Mouse (Mus musculus) forebrain, postnatal 0 days (tissue): ENCODE measurements around the gene Gamt. TPM values are rescaled to one million over a fixed set of nuclear protein-coding genes. Genes with fewer than 3 reads are reported as not detected.
"Not testable (repeated sequence)": the region's sequence is repeated elsewhere in the genome, so short reads cannot be mapped to it uniquely, and the experiment has no call there.

ENCODE experiments used
- ATAC-seq: fragments of 200-750 bp; cut with Nextera tagmentation; 2 replicates; pipeline ENCODE4 v1.8.0; 2017; ENCODE audit warnings: mild to moderate bottlenecking, moderate library complexity
- DNase-seq: peaks from one replicate; pipeline ENCODE4 v3.0.0-alpha.2; 2015
- H3K27ac ChIP-seq: fragments of 300-500 bp; sonication (generic); 2 replicates; pipeline ENCODE4 v1.5.1; 2014; ENCODE audit warnings: low read depth, mild to moderate bottlenecking, antibody characterized with exemption, low read length, moderate library complexity, mixed read lengths
- H3K27me3 ChIP-seq: fragments of 300-500 bp; sonication (generic); 2 replicates; pipeline ENCODE4 v1.6.1; 2014; ENCODE audit warnings: mild to moderate bottlenecking, low read length, mixed read lengths; ENCODE audit not compliant: insufficient read depth
- H3K36me3 ChIP-seq: fragments of 300-500 bp; sonication (generic); 2 replicates; pipeline ENCODE4 v1.6.1; 2014; ENCODE audit warnings: mild to moderate bottlenecking, moderate library complexity; ENCODE audit not compliant: insufficient read depth
- H3K4me1 ChIP-seq: fragments of 300-500 bp; sonication (generic); 2 replicates; pipeline ENCODE4 v1.6.1; 2014; ENCODE audit warnings: antibody characterized with exemption; ENCODE audit not compliant: insufficient read depth
- H3K4me2 ChIP-seq: fragments of 300-500 bp; sonication (generic); 2 replicates; pipeline ENCODE4 v1.6.1; 2014; ENCODE audit warnings: low read depth, mild to moderate bottlenecking, moderate library complexity
- H3K4me3 ChIP-seq: fragments of 300-500 bp; sonication (generic); 2 replicates; pipeline ENCODE4 v1.5.1; 2014; ENCODE audit warnings: low read depth, low read length, mixed read lengths
- H3K9ac ChIP-seq: fragments of 300-500 bp; sonication (generic); 2 replicates; pipeline ENCODE4 v1.6.1; 2014; ENCODE audit warnings: mild to moderate bottlenecking
- H3K9me3 ChIP-seq: fragments of 300-500 bp; sonication (generic); 2 replicates; pipeline ENCODE4 v1.6.1; 2016; ENCODE audit warnings: low read length
- CTCF ChIP-seq: sonication (generic); IDR thresholded peaks from 2 replicates; pipeline ENCODE4 v1.5.1; 2016; ENCODE audit warnings: antibody characterized with exemption, control low read depth, low read depth
- WGBS: fragments of 180-500 bp; shearing (Covaris S2); extraction: QIAGEN DNeasy Blood & Tissue Kit; methylation state at CpG from one replicate; pipeline ENCODE4 v1.1.7; 2014; 5-methylcytosine and 5-hydroxymethylcytosine counted together
- polyA plus RNA-seq: library from polyadenylated mRNA; unstranded; fragments of >200 nt; fragmentation: Nextera tagmentation; extraction: Ambion mirVana; gene quantifications from 2 replicates; pipeline ENCODE4 v1.2.1, GENCODE M21; 2015
- total RNA-seq: library from RNA; depleted of rRNA; stranded (reverse); fragments of >200 nt; gene quantifications from 2 replicates; pipeline ENCODE4 v1.2.3, GENCODE M21; 2014

Gamt gene
- total and polyA plus RNA-seq, 2 experiments from 2014 or later, result 18.2 to 21.8 TPM

- H3K4me3 ChIP-seq, result no peak overlapping the region
- no peak overlapping the region for H3K4me2 ChIP-seq
- TF ChIP-seq CTCF, result no peak
- H3K9me3 ChIP-seq, result no peaks in the 10 kb centered on the region
- H3K9ac ChIP-seq, result no peak overlapping the region
- H3K36me3 ChIP-seq, result peaks cover 96% of the 10 kb centered on the region
- DNase-seq, result no peak
- no peaks in the 10 kb centered on the region for H3K4me1 ChIP-seq
- no peaks in the 10 kb centered on the region for H3K27me3 ChIP-seq
- ATAC-seq, result no peak
- WGBS, result 91% methylated on average over 13 of the region's 13 CpGs
- no peak overlapping the region for H3K27ac ChIP-seq
Observed at GRCm38 (mm10) chr10:80236145-80236825, 24.5 kb downstream of the Gamt start.

- ATAC-seq (no peak), DNase-seq (no peak)
- peak overlapping the region; percentile 82; the same call in 1 of the 2 replicates for H3K4me3 ChIP-seq
- no peaks in the 10 kb centered on the region for H3K9me3 ChIP-seq
- H3K27me3 ChIP-seq, result no peaks in the 10 kb centered on the region
- peaks cover 19% of the 10 kb centered on the region for H3K4me1 ChIP-seq
- no peak for TF ChIP-seq CTCF
- peak overlapping the region; percentile 93 for H3K27ac ChIP-seq
- peak overlapping the region; percentile 91 for H3K9ac ChIP-seq
- H3K36me3 ChIP-seq, result peaks cover 23% of the 10 kb centered on the region
- peak overlapping the region; percentile 92 for H3K4me2 ChIP-seq
- WGBS, result 24% methylated on average over 15 of the region's 15 CpGs
Observed at GRCm38 (mm10) chr10:80227877-80228775, 32.7 kb downstream of the Gamt start.

- Histone ChIP-seq H3K9me3 (no peaks in the 10 kb centered on the region), H3K4me1 (peaks cover 19% of the 10 kb centered on the region), H3K27ac (peak overlapping the region; percentile 93), H3K9ac (peak overlapping the region; percentile 91), H3K27me3 (no peaks in the 10 kb centered on the region), H3K4me3 (peak overlapping the region; percentile 82), H3K36me3 (peaks cover 14% of the 10 kb centered on the region), H3K4me2 (peak overlapping the region; percentile 92)
- ATAC-seq, result no peak
- peak; percentile 40 for DNase-seq
- TF ChIP-seq CTCF, result no peak
- 5% methylated on average over 10 of the region's 10 CpGs for WGBS
Observed at GRCm38 (mm10) chr10:80227166-80227539, 33.7 kb downstream of the Gamt start.

- Histone ChIP-seq H3K4me3 (peak within 1 kb of the TSS; percentile 82), H3K27ac (peak within 1 kb of the TSS; percentile 93), H3K4me1 (peaks cover 19% of the 10 kb centered on the region), H3K36me3 (peaks cover 9% of the 10 kb centered on the region), H3K27me3 (no peaks in the 10 kb centered on the region), H3K9ac (peak within 1 kb of the TSS; percentile 91), H3K9me3 (no peaks in the 10 kb centered on the region), H3K4me2 (peak within 1 kb of the TSS; percentile 92)
- DNase-seq (peak; percentile 96), ATAC-seq (peak; percentile 96)
- under 1% methylated on average over 59 of the region's 75 CpGs for WGBS
- peak; percentile 74 for TF ChIP-seq CTCF
Observed at GRCm38 (mm10) chr10:80226416-80227165, 34.2 kb downstream of the Gamt start, which contains the start of gene Mum1. Gene Mum1, plus strand, starts transcription at chr10:80226434.

GRCm38 (mm10) chr10:80226071-80226415 lies 34.8 kb downstream of the Gamt start:
- Histone ChIP-seq H3K4me3 (peak overlapping the region; percentile 82), H3K9ac (peak overlapping the region; percentile 91; the same call in 1 of the 2 replicates), H3K27ac (peak overlapping the region; percentile 93), H3K27me3 (no peaks in the 10 kb centered on the region), H3K4me2 (peak overlapping the region; percentile 92), H3K9me3 (no peaks in the 10 kb centered on the region), H3K36me3 (peaks cover 6% of the 10 kb centered on the region), H3K4me1 (peaks cover 19% of the 10 kb centered on the region)
- TF ChIP-seq CTCF, result no peak
- 1% methylated on average over 14 of the region's 14 CpGs for WGBS
- no peak for ATAC-seq
- DNase-seq, result no peak

GRCm38 (mm10) chr10:80223137-80223536 lies 37.7 kb downstream of the Gamt start:
- ATAC-seq, H3K4me3 ChIP-seq, H3K4me2 ChIP-seq, H3K9me3 ChIP-seq, H3K27ac ChIP-seq, H3K27me3 ChIP-seq, DNase-seq, H3K9ac ChIP-seq, H3K36me3 ChIP-seq: not testable (repeated sequence)
- 93% methylated on average over 2 of the region's 2 CpGs for WGBS
- peaks cover 13% of the 10 kb centered on the region for H3K4me1 ChIP-seq
